Mouse (Mus musculus): Measurements from ENCODE around the gene Gabarap.
A peak's percentile ranks its signal among the peaks of the same experiment; 100 is the strongest.
"Not testable (repeated sequence)": the region's sequence is repeated elsewhere in the genome, so short reads cannot be mapped to it uniquely, and the experiment has no call there.

Gabarap gene

DNA sequence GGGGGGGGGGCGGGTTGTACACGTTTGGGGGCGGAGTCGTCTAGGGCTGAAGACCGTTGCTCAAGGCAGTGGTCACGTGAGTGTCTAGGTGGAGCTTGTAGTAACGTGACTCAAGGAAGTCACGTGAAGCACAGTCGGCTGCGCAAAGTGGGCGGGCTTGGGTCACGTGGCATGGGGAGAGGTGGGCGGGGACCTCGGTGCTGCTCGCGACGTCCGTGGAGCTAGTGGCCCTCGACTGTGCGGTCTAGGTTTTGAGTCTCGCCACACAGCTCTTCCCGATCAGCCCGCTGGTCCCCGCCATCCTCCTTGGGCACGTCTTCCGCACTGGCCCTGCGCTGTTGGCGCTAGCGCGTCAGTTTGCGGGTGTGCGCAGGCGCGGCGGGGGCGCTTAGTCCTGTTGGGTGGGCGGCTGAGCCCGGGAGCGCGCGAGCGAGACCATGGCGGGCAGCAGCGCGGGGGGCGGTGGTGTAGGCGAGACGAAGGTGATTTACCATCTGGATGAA lies 9.5 kb downstream of the Gabarap start, which contains the start of gene Dvl2:
Gene Dvl2, plus strand, starts transcription at position 200 of the 503 bp plus-strand sequence.
- peak; percentile 94 for DNase-seq

DNA sequence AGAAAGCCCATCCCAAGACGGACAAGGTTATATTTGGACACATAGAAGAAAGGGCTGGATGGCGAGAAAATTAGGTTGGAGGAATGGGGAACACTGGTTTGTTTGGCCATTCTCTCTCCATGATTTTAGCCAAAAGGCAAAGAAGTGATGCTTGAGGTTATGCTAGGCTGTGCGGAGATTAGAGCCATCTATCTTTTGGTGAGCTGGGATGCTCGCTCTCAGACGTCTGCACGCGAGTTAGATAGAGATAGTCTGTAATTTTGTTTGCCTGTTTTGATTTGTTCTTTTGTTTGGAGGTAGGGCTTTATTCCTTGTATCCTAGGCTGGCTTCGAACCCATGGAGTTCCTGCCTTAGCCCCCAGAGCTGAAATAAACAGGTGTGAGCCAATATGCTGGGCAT lies 10.2 kb downstream of the Gabarap start:
- no peak for DNase-seq

DNA sequence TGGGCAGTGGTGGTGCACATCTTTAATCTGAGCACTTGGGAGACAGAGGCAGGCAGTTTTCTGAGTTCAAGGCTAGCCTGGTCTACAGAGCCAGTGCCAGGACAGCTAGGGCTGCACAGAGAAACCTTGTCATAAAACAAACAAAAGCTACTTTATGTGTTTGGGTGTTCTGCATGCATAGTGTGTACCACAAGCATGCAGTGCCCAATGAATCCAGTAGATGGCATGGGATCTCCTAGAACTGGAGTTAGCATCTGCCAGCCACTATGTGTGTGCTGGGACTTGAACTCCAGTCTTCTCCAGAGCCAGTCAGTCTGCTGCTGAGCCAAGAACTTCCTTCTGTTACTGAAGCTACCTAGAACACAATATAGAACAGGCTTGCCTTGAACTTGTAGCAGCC lies 10.9 kb downstream of the Gabarap start:
- DNase-seq, result no peak

DNA sequence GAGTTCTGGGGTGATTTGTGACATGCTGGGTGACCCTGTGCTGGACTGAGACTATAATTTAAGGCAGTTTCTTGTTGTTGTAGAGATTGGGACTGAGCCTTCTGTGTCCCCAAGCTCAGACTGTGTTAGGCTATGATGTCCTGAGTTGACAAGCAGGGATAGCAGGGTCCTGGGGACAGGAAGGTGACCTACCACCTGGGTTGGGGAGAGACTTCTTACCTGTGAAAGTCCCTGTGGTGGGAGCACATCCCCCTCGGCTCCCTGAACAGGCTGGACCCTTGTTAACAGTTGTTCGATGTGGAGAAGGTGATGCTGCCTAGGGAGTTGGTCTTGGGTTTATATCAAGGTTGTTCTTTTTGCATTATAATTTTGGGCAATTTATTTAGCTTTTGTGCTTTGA lies 11.5 kb downstream of the Gabarap start:
- DNase-seq, result no peak

DNA sequence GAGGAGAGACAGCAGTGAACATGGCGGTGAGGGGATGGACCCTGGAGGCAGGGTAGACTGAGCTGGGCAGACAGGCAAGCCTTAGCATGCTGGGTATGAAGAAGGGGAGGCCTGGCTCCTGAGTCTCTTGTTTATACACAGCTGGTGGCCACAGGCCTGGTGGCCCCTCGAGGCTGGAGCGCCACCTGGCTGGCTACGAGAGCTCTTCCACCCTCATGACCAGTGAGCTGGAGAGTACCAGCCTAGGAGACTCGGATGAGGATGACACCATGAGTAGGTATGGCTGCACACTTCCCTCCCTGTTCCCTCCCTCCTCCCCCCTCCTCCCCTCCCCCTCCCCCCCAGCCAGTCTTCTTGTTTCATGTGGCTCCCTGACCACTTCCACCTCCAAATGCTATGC lies 14.6 kb downstream of the Gabarap start:
- no peak for DNase-seq

DNA sequence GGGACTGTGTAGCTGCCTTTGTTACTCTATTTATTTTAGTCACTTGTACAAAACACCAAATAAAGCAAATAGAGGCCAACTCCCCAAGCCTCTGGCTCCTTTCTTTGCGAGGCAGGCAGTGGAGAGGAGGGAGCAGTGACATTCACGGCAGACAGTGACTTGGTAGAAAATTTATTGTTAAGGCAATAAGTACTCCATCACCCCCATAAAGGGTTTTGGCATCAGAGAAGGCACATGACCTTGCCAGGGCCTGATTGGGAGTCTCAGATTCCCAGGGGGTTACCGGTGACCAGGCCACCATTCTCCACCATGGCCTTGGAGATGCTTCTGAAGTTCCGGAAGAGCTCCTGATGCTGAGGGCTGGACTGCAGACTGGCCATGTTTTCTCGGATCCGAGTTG lies 19.1 kb downstream of the Gabarap start:
- DNase-seq, result no peak

DNA sequence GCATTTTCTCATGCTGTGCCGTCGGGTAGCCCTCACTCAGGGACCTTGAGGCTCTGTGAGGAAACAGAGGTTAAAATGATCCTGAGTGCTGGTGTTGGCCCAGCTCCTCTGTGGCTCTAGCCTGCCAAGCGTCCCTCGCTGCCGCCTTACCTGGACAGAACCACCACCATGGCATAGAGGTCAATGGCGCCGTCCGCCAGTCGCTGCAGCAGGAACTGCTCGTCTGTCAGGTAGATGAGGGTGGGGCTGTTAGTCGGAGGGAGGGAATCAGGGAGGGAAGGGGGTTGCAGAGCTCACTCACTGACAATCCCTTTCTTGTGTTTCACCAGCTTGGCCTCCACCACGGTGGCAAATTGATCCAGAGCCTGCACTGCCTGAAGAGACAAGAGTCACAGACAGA lies 19.6 kb downstream of the Gabarap start:
- no peak for DNase-seq

DNA sequence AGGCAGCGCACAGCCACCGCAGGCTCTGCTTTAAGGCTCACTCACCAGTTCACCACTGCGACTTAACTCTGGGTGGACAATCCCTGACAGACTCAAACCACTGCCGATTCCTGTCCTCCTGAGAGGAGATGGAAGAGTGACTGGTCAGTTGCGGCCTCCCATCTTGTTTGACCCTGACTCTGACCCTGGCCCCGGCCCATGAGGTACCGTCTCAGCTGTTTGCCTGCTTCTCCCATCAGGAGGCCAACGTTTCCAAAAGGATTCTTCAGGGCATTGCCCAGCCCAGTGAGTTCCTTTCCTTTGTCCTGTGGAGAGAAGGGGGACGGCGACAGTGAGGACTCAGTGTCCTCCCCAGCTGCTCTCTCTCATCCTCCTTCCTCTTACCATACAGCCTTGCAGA lies 20.0 kb downstream of the Gabarap start:
- DNase-seq, result no peak

DNA sequence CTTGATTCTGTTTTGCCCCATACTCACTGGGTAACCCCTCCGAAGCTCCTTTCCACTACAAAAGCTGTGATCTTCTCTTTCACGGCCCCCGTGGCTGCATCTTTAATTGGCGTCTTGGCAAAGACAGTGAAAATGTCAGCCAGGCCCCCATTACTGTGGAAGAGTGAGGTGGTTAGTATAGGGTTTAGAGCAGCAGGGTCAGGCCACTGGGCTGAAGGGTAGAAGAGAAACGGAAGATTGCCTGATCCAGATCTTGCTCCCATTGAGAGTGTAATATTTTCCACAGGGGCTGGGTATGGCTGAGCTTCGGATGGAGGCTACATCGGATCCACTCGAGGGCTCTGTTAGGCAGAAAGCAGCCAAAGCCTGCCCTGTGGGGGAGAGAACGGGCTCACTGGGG lies 22.0 kb downstream of the Gabarap start:
- no peak for DNase-seq

DNA sequence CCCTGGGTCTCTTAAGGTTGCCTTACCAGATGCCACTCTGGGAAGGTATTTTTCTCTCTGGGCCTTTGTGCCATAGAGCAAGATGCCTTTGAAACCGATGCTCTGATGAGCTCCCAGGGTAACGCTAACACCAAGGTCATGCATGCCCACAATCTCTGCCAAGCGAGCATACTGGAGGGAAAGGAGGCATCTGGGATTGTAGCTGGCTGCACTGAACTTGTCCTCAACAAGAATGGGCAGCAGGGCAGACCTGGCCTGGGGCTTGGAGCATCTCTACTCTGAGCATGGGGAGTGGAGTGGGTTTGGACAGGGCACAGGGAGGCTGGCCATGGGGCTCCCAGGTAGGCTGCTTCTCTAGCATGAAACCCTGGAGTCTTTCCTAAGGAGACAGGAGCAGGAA lies 22.5 kb downstream of the Gabarap start:
- DNase-seq, result no peak

DNA sequence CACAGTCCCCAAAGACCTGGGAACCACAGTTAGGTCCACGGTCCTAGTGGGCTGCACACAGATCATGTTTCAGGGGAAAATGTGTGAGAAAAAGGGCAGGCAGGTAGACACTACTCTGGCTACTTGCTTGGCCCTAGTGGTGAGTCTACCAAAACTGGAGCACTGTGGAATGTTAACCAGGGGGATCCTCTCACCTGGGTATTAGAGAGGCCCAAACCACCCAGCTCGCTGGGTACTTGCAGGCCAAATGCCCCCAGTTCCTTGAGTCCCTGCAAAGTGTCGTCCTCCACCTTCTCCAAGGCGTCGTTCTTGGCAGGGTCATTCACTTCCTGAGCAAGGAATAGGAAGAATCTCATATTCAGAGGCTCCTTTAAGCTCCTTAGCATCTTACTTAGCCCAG lies 23.1 kb downstream of the Gabarap start:
- DNase-seq, result no peak

DNA sequence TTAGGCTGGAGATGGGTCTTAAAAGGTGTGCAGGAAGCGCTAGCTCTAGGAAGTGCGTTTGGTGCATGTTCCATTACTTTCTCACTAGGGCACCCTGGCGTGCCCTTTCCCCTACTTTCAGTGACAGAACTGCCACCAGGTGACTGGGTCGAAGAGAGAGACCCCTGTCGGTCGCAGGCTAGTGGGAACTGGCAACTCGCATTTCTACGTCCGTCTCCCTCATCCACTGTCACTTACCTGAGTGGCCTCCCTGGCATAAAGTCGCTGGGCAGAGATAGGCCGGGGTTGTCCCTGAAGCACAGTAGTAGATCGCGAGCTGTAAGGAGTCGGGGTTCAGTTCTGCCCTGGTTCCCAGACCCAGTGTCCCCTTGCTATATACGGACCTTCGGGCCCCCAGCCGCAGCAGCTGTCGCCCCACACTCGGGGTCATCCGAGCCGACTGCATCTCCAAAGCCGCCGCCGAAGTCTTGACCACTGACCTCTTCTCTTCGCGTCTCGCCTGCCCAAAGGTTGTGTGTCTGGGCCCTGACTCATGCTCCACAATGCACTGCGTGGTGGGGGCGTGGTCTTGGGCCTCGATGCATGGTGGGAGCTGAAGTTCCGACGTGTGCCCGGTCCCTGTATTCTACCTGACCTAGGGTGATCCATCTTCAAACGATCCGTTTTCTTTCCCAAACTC lies 24.1 kb downstream of the Gabarap start, which contains the start of gene Acadvl:
Gene Acadvl, minus strand, starts transcription at position 532 of the 679 bp plus-strand sequence.
- DNase-seq, result peak; percentile 92

DNA sequence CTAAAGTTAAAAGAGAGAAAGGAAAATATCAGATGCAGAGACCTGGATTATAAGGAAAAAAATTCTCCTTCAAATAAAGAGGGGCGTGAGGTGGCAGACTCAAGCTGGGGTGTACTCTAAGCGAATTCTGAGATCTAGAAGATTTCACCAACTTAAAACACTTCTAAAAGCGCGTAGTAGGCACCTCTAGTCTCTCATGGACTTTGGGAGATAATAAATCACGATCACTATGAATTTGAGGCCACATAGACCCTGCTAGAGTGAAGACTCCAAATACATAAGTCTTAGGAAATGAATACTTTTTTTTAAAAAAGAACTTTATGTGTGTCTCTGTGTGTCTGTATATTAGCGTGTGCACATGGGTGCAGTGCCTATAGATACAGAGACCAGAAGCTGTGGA lies 24.7 kb downstream of the Gabarap start:
- DNase-seq, result no peak

DNA sequence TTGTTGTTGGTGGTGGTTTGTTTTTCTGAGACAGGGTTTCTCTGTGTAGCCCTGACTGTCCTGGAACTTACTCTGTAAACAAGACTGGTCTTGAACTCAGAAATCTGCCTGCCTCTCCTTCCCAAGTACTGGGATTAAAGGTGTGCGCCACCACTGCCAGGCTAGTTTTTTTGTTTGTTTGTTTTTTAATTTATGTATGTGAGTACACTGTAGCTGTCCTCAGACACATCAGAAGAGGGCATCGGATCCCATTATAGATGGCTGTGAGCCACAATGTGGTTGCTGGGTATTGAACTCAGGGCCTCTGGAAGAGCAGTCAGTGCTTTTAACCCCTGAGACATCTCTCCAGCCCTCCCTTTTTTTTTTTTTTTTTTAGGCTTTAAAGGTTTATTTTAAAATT lies 25.2 kb downstream of the Gabarap start:
- DNase-seq, result not testable (repeated sequence)

DNA sequence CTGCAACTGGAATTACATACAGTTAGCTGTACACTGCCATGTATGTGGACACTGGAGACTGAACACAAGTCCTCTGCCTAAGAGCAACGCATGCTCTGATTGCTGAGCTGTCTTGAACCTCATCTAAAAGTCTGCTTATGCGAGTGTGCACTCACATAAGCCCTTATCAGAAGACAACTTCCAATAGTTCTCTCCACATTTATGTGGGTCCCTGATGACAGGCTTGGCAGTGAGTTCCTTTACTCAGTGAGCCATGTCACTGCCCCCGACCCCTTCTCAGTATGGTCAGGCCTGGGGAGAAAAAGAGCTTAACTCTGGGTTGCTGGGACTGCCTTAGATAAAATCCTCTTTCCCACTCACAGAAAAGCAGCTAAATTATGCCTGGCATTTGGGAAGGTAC lies 25.7 kb downstream of the Gabarap start, which contains the start of gene Dlg4:
Gene Dlg4, plus strand, starts transcription at position 274 of the 400 bp plus-strand sequence.
- DNase-seq, result no peak

DNA sequence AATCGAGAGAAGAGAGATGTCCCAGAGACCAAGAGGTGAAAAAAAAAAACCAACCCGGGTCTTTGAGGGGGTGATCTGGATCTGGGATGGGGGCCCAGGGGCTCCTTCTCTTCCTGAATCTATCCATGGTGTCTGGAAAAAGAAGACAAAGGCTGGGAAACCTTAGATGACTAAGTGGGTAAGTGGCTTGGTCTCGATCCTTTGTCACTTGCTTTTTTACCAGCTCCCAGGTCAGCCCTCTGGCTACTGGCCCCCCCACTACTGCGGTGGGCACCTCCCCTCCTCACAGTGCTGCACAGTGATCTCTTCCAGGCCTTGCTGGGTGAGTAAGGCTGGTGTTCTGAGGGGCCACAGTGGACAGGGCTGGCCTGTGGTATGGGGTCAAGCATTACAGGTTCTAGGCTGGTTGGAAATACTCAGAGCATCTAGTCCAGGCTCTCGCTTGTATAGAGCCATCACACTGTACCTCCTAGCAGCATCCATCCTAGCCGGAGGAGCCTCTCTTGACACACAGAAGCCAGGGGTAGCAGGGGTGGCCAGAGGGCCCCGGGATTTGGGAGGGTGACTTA lies 26.3 kb downstream of the Gabarap start:
- no peak for DNase-seq

DNA sequence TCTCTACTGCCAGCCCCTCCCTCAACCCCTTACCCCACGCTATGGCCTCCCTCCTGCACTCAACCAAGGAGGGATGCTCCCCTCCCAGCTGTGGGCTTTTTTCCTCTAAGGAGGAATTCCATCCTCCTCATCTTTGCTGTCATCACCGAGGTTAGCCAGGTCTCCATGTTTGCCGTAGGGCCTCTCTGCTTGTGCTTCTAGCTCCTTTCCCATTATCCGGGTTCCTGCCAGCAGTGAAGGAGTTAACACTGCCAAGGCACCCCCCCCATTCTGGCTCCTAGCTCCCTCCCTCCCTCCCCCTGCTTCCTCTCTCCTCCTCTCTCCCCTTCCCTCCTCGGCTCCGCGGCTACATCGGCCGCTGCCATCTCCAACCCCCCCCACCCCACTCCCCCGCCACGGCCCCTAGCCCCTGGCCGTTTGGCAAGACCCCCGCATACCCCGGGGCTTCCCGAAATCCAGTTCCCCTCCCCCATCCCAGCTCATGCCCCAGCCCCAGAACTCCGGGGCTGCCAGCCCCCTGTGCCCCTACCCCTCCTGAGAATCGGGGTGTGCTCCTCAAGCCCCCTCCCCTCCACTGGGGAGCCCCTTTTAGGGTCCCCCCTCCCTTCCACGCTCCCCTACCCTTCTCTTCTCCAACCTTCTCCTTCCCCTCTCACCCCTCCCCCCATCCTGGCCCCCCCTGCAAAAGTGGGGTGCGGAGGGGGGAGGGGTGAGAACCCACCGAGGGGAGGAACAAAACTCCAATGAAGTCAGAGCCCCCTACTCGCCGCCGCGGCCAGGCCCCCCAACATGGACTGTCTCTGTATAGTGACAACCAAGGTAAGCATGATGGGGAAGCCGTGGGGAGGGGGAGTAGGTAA lies 27.4 kb downstream of the Gabarap start:
- no peak for DNase-seq

DNA sequence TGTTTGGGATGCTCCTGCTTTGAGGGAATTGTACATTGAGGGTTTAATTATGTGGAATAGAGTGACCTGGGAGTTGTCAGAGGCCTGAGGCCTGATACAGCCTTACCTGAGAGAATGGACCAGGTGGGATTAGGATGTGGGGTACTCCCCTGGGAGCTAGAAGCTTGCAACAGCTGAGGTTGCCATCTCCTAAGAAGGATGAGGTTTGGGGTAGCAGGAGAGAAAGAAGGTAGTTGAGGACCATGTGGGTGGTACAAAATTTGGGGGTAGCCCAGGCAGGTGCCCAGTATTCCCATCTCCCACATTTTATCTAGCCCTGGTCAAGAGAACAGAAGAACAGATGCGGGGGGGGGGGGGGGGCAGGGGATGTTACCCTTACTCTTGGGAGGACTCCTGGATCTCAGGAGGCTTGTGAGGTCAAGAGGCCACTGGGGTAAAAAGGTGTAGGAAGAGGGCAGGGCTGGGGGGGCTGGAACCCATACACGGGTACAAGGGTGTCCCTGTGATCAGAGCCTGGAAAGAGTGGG lies 28.6 kb downstream of the Gabarap start:
- no peak for DNase-seq

DNA sequence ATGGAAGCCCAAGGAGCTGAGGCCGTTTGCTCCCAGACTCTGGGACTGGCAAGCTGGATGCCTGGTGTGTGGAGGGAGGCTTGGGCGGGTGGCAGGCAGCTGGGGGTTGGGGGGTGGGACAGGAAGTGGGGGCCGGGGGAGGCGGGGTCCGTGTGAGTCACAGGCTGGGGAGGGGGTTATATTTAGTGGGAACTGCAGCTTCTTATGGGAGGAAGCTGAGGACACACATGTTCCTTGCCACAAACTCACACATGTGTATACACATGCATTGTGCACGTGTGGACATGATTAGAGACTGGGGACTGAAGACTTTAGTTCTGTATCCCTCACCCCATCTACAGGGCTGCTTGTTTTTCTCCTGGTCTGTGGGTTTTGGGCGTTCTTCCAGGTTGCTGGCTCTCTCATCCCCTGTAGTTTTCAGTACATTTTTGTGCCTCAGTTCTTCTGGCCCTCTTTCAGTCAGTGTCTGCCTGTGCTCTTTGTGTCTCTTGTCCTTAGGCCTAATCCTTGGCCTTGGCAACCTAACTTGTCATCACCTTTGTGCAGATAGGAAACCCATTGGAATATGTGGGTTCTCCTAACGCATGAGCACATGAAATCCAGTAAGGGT lies 29.2 kb downstream of the Gabarap start:
- no peak for DNase-seq

DNA sequence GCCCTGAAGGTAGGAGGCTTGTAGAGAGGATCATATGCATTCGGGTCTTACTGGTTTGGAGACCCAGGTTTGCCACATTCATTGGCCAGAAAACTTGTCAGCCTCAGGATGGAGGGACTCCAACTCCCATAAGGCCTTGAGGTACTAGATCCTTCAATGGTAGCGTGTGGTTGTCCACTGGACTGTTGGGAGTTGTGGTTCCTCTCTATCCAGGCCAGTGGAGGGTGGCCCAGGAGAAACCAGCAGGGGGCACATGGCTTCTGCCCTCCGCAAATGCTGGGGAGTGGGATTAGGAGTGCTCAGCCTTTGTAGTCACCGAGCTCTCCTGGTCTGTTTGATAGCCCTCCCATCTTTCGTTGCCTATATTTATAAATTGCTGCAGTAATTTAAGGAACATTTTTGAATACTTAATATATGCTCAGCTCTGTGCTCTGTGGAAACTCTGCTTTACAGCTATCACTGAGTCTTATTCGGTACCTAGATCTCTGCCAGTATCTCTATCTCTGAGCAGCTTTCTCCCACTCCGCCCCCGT lies 29.9 kb downstream of the Gabarap start:
- peak; percentile 79 for DNase-seq

DNA sequence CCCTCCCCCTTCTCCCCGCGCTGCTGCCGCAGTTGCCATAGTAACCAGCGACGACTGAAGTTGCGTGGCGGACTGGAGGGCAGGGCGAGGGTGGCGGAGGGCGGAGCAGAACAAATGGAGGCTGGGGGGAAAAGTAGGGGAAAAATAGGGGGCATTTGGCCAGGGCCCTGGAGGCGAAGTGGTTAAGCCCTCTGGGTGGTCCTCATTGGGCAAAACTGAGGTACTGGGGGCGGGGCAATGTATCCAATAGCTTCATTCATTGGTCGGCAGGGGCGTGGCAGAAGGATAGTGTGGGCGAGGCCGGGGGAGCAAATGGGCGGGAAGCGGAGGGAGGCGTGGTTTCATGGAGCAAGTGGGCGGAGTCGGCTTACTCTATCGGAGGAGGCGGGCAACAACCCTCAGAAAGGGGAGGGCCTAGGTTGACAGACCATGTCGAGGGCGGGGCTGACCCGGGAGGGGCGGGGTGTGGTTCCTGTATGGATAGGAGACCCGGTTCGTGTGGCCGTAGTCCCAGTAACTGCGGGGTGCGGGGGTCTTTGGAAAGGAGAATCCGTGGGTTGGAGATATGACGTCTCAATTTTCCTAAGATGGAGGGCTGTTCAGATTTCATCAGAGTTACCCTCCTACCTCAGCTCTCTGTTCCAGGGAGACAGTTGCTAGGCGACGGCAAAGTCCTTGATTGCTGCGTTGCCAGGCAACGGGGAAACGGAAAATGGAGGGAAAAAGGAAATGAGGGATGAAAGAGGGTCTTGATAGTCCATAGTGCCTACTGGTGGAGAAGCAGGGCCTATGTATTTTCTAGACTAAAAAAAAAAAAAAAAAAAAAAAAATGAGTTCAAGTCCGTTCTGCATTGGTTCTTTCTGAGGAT lies 30.6 kb downstream of the Gabarap start:
- peak; percentile 97 for DNase-seq
